Mouse (Mus musculus) liver, embryonic 12.5 days (tissue): Measurements from ENCODE around the gene Mast4. TPM values are rescaled to one million over a fixed set of nuclear protein-coding genes. Genes with fewer than 3 reads are reported as not detected.

ENCODE experiments used
- ATAC-seq: fragments of 200-750 bp; cut with Nextera tagmentation; 2 replicates; pipeline ENCODE4 v1.8.0; 2017; ENCODE audit warnings: moderate number of reproducible peaks, mild to moderate bottlenecking, moderate library complexity
- H3K27ac ChIP-seq: fragments of 300-500 bp; sonication (generic); 2 replicates; pipeline ENCODE4 v1.5.1; 2016; ENCODE audit warnings: mild to moderate bottlenecking
- H3K27me3 ChIP-seq: fragments of 300-500 bp; sonication (generic); replicated peaks from 2 replicates; pipeline ENCODE4 v1.6.1; 2016; ENCODE audit warnings: mild to moderate bottlenecking, moderate library complexity
- H3K36me3 ChIP-seq: fragments of 300-500 bp; sonication (generic); 2 replicates; pipeline ENCODE4 v1.6.1; 2016; ENCODE audit warnings: mild to moderate bottlenecking, moderate library complexity
- H3K4me1 ChIP-seq: fragments of 300-500 bp; sonication (generic); 2 replicates; pipeline ENCODE4 v1.6.1; 2016
- H3K4me2 ChIP-seq: fragments of 300-500 bp; sonication (generic); 2 replicates; pipeline ENCODE4 v1.6.1; 2016; ENCODE audit warnings: mild to moderate bottlenecking, moderate library complexity
- H3K4me3 ChIP-seq: fragments of 300-500 bp; sonication (generic); 2 replicates; pipeline ENCODE4 v1.5.1; 2016; ENCODE audit warnings: mild to moderate bottlenecking, moderate library complexity
- H3K9ac ChIP-seq: fragments of 300-500 bp; sonication (generic); 2 replicates; pipeline ENCODE4 v1.6.1; 2016; ENCODE audit warnings: mild to moderate bottlenecking, moderate library complexity
- H3K9me3 ChIP-seq: fragments of 300-500 bp; sonication (generic); replicated peaks from 2 replicates; pipeline ENCODE4 v1.6.1; 2016; ENCODE audit warnings: mild to moderate bottlenecking, moderate library complexity
- WGBS: fragments of 180-500 bp; shearing (Covaris S2); methylation state at CpG from one replicate; pipeline ENCODE4 v1.1.7; 2016; ENCODE audit not compliant: insufficient replicate concordance; 5-methylcytosine and 5-hydroxymethylcytosine counted together
- polyA plus RNA-seq: library from polyadenylated mRNA; unstranded; fragments of >200 nt; fragmentation: Nextera tagmentation; extraction: Ambion mirVana; gene quantifications from 2 replicates; pipeline ENCODE4 v1.2.1, GENCODE M21; 2016

The Mast4 gene
- polyA plus RNA-seq, 1 experiment from 2014 or later: 4.7 TPM

DNA sequence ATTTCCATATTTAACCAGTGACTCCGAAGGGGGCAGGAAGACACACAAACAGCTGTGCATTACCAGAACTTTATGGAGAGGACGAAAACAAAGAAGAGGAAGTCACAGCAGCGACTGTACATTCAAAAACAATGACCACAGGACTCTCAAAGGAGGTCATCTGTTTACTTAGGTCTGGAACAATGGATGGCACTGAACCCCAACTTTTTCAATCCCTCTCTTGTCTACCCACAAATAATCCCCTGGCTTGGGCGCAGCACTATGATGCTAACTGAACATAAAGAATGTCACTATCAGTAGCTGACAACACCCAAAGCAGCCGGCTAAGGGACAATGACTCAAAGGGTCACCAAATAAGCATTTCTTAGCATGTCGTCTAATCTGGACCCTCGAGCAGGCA is 238.8 kb downstream of the Mast4 start:
- Histone ChIP-seq H3K4me3 (no peak overlapping the region), H3K4me1 (peaks cover 9% of the 10 kb centered on the region), H3K4me2 (no peak overlapping the region), H3K9ac (no peak overlapping the region), H3K27me3 (peaks cover 32% of the 10 kb centered on the region), H3K27ac (no peak overlapping the region), H3K36me3 (no peaks in the 10 kb centered on the region), H3K9me3 (no peaks in the 10 kb centered on the region)
- WGBS: 23% methylated on average over 7 of the region's 7 CpGs
- ATAC-seq: no peak

DNA sequence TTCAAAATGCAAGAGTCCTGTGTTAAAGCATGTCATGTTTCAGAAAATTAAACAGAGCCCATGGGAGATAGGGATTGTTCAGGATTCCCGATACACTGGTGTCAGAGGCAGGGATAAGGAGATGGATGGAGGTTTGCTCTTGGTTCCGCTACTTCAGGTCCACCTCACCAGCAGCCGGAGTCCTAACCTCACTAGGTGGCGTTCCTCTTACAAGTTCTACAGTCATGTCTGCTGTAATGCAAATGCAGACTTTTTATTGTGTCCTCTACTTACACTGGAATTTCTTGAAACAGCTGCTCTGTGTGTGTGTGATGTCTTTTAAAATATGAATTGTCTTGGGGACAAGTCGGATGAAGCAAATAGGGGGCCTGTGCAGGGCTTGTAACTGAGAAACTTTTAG is 239.7 kb downstream of the Mast4 start:
- no peak overlapping the region for H3K4me3 ChIP-seq
- ATAC-seq: no peak
- no peak overlapping the region for H3K27ac ChIP-seq
- no peaks in the 10 kb centered on the region for H3K36me3 ChIP-seq
- H3K4me1 ChIP-seq: peaks cover 9% of the 10 kb centered on the region
- H3K27me3 ChIP-seq: peaks cover 32% of the 10 kb centered on the region
- H3K4me2 ChIP-seq: no peak overlapping the region
- no peaks in the 10 kb centered on the region for H3K9me3 ChIP-seq
- H3K9ac ChIP-seq: no peak overlapping the region
- WGBS: 59% methylated on average over 5 of the region's 5 CpGs

DNA sequence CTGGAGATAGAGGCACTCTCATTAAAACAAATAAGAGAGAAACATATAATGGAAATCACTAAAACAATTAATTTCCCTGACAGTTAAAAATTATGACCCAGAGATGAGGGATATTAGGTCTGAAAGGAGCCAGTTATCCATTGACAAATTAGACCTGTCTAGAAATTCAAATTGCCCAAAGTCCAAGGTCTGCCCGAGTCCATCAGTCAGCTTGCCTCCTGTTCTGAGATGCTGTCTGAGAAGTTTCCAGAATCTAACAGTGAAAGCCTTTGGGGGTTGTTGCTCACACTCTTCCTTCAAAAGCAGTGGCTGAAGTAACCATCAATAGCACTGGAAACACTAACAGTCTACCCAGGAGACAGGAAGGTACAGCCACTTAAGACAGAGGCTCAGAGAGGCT is 240.6 kb downstream of the Mast4 start:
- WGBS: 62% methylated on average over 1 of the region's 1 CpGs
- no peaks in the 10 kb centered on the region for H3K9me3 ChIP-seq
- H3K4me3 ChIP-seq: no peak overlapping the region
- no peak overlapping the region for H3K4me2 ChIP-seq
- H3K36me3 ChIP-seq: no peaks in the 10 kb centered on the region
- no peak for ATAC-seq
- H3K27ac ChIP-seq: no peak overlapping the region
- peaks cover 9% of the 10 kb centered on the region for H3K4me1 ChIP-seq
- H3K27me3 ChIP-seq: peaks cover 32% of the 10 kb centered on the region
- no peak overlapping the region for H3K9ac ChIP-seq

DNA sequence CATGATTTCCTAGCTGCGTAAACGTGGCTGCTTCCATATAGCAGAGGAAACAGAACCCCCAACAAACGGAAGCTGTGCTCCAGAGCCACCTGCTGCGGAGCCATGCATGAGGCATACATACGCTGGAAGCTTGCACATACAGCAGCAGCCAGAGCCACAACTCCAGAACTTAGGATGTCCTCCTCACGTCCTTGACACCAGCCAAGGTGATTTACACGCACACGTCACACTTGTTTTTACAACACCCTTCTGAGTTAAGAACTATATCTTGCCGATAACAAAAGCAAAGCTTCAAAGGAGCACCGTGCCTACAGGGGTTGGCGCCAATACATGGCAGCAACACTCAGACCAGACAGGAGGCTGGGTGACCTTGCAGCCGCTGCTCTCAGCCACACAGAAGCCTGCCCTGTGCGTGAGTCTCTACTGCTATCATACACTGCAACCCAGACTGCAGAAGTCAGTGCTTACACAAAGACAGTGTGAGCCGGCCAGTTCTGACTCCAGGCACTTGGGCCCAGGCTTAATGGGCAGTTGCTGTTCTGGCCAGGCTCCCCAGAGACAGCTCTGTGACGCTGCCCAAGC is 248.7 kb downstream of the Mast4 start:
- ATAC-seq: no peak
- WGBS: 66% methylated on average over 15 of the region's 15 CpGs

DNA sequence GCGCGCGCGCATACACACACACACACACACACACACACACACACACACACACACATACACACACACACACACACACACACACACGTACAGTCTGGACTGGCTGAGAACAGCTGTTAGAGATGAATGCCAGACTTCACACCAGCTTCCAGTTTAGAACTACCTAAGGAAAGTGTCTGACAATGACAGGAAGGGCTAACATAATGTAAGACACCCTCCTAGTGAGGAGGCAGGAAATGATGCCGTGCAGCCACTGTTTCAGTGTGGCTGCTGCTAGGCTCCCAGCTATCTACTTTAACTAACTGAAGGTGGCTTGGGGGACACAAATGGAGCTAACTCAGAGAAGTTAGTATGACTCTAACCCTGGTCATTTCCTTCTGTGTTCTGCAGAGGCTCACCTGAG is 251.4 kb downstream of the Mast4 start:
- Histone ChIP-seq H3K9me3 (no peaks in the 10 kb centered on the region), H3K4me2 (no peak overlapping the region), H3K9ac (no peak overlapping the region), H3K4me1 (0 out of 2 replicates have a peak, but pooled peaks cover 3% of the 10 kb centered on the region), H3K27me3 (no peaks in the 10 kb centered on the region), H3K27ac (no peak overlapping the region), H3K36me3 (no peaks in the 10 kb centered on the region), H3K4me3 (no peak overlapping the region)
- WGBS: 21% methylated on average over 2 of the region's 6 CpGs
- no peak for ATAC-seq

More for the DNA sequence above, 248.7 kb downstream of the Mast4 start:
- no peak overlapping the region for H3K4me3 ChIP-seq
- no peak overlapping the region for H3K27ac ChIP-seq
- no peaks in the 10 kb centered on the region for H3K36me3 ChIP-seq
- H3K4me2 ChIP-seq: no peak overlapping the region
- H3K9ac ChIP-seq: no peak overlapping the region
- H3K4me1 ChIP-seq: no peaks in the 10 kb centered on the region
- H3K9me3 ChIP-seq: no peaks in the 10 kb centered on the region
- no peaks in the 10 kb centered on the region for H3K27me3 ChIP-seq

DNA sequence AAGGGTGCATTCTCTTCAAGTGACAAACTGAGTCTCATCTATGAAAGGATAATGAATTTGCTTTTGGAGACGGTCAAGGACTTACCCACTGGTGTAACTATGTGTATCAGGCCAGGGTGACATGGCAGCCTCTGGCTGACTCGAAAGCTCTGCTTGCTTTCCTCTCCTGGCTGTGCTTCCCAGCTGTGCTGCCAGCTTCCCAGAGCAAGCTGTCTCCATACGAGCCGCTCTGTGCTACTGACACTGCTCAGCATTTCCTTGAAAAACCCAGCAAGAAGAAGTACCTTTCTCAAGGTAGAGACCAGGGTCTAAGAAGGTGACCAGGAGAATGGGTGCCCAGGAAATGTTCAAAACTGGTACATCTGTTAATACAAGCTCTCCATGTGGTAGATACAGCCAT is 254.5 kb downstream of the Mast4 start:
- H3K4me1 ChIP-seq: 0 out of 2 replicates have a peak, but pooled peaks cover 3% of the 10 kb centered on the region
- ATAC-seq: no peak
- no peak overlapping the region for H3K9ac ChIP-seq
- H3K4me3 ChIP-seq: no peak overlapping the region
- WGBS: 63% methylated on average over 4 of the region's 4 CpGs
- no peak overlapping the region for H3K4me2 ChIP-seq
- H3K9me3 ChIP-seq: no peaks in the 10 kb centered on the region
- no peaks in the 10 kb centered on the region for H3K36me3 ChIP-seq
- H3K27me3 ChIP-seq: no peaks in the 10 kb centered on the region
- no peak overlapping the region for H3K27ac ChIP-seq

DNA sequence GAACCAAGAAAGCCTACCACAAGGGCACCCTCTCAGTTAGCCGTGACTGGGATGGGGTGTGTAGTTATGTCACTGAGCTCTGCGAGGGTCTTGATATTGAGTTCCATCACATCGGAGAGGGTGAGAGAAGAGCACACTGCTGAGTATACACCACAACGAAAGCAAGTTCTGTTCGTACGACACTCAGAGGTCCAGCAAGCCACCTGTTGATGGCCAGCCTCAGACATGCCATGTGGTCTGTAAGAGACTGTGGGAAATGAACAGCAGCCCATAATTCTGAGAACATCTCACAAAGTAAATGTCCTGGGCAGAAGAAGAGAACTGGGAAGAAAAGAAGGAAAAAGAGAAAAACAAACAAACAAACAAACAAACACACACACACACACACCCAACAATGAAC is 255.5 kb downstream of the Mast4 start:
- H3K4me3 ChIP-seq: no peak overlapping the region
- no peak overlapping the region for H3K4me2 ChIP-seq
- no peaks in the 10 kb centered on the region for H3K27me3 ChIP-seq
- H3K9me3 ChIP-seq: no peaks in the 10 kb centered on the region
- no peak overlapping the region for H3K9ac ChIP-seq
- no peaks in the 10 kb centered on the region for H3K36me3 ChIP-seq
- no peak for ATAC-seq
- H3K4me1 ChIP-seq: 0 out of 2 replicates have a peak, but pooled peaks cover 3% of the 10 kb centered on the region
- 84% methylated on average over 6 of the region's 6 CpGs for WGBS
- no peak overlapping the region for H3K27ac ChIP-seq

DNA sequence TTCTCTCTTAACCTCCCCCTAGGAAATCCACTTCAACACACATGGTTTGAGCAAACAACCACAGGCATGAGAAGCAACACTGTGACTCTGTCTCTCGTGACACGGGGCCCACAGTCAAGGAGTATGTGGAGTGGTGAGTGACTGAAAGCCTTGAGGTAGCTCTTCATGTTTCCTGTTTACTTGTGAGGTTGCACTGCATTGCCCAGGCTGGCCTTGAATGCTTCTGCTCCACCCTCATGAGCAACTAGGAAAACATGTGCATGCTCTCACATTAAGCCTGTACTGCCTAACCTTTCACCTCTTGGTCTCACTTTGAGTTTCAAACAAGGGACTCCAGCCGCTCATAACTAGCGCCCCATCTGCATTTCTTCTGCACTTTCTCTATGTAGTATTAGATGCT is 260.8 kb downstream of the Mast4 start:
- Histone ChIP-seq H3K27me3 (no peaks in the 10 kb centered on the region), H3K27ac (no peak overlapping the region), H3K4me1 (no peaks in the 10 kb centered on the region), H3K36me3 (no peaks in the 10 kb centered on the region), H3K4me3 (no peak overlapping the region), H3K4me2 (no peak overlapping the region), H3K9ac (no peak overlapping the region), H3K9me3 (no peaks in the 10 kb centered on the region)
- 59% methylated on average over 4 of the region's 4 CpGs for WGBS
- ATAC-seq: no peak

DNA sequence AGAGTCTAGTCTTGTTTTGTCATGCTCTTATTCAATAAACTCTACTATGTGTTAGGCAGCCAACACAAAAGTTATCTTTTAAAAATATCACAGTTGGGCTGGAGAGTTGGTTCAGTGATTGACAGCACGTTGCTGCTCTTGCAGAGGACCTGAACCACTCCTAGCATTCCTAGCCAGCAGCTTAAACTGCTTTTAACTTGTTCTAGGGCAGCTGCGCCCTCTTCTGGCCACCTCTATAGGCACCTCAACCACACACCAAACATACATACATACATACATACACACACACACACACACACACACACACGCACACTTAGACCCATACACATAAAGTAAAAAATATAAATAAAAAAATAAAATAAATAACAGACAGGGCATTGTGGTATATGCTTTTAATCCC is 262.5 kb downstream of the Mast4 start:
- H3K27ac ChIP-seq: no peak overlapping the region
- 50% methylated on average over 3 of the region's 3 CpGs for WGBS
- H3K4me1 ChIP-seq: no peaks in the 10 kb centered on the region

DNA sequence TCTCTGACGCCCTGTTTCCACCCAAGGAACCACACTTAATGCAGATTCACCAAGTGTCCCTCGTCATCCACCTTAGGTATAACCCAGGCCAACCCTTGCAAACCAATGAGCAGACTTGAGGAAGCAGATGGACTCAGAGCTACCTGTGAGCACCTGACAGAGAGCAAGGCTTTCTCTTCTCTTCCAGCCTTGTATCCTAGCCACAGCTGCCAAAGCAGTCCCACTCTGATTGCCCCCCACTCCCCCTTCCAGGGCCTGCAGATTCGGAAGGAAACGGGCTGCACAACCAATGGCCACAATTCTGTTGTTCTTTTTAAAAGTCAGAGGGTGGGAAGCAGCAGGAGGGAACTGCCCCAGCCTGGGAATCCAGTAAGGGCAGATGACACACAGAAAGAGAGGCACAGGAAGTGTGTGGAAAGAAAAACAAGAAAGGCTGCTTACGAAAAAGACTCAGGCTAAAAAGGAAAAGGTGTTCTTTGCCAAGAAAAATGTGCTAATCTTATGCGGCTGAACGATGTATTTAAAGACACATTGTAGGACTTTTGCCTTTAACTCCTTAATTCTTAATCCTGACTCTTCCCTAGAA is 266.6 kb downstream of the Mast4 start:
- 44% methylated on average over 7 of the region's 7 CpGs for WGBS
- Histone ChIP-seq H3K9me3 (no peaks in the 10 kb centered on the region), H3K4me2 (no peak overlapping the region), H3K27ac (no peak overlapping the region), H3K4me1 (no peaks in the 10 kb centered on the region), H3K27me3 (no peaks in the 10 kb centered on the region), H3K9ac (no peak overlapping the region), H3K4me3 (no peak overlapping the region), H3K36me3 (no peaks in the 10 kb centered on the region)
- no peak for ATAC-seq

More for the DNA sequence above, 262.5 kb downstream of the Mast4 start:
- H3K4me2 ChIP-seq: no peak overlapping the region
- no peaks in the 10 kb centered on the region for H3K27me3 ChIP-seq
- no peak overlapping the region for H3K9ac ChIP-seq
- no peaks in the 10 kb centered on the region for H3K36me3 ChIP-seq
- no peaks in the 10 kb centered on the region for H3K9me3 ChIP-seq
- no peak overlapping the region for H3K4me3 ChIP-seq
- no peak for ATAC-seq

DNA sequence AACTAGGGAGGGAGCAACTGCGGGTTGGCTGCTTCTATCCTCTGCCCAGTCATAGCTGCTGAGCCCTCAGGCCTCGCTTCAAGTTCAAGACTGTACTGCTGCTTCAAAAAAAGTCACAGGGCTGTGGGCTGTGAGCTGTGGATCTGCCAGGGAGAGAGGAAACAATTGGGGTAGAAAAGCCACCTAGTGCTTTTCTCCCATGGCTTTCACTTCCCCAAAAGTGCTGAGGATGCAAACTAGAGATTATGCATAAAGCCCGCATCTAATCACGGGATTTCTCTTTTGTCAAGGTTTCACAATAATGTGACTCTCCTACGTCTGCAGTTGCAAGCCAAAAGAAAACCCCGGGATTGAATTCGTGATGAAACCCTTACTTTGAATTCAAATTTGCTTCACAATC is 268.9 kb downstream of the Mast4 start:
- no peaks in the 10 kb centered on the region for H3K4me1 ChIP-seq
- no peak overlapping the region for H3K27ac ChIP-seq
- ATAC-seq: no peak
- H3K4me3 ChIP-seq: no peak overlapping the region
- no peaks in the 10 kb centered on the region for H3K27me3 ChIP-seq
- H3K9me3 ChIP-seq: no peaks in the 10 kb centered on the region
- no peak overlapping the region for H3K4me2 ChIP-seq
- no peaks in the 10 kb centered on the region for H3K36me3 ChIP-seq
- WGBS: 35% methylated on average over 7 of the region's 7 CpGs
- no peak overlapping the region for H3K9ac ChIP-seq

DNA sequence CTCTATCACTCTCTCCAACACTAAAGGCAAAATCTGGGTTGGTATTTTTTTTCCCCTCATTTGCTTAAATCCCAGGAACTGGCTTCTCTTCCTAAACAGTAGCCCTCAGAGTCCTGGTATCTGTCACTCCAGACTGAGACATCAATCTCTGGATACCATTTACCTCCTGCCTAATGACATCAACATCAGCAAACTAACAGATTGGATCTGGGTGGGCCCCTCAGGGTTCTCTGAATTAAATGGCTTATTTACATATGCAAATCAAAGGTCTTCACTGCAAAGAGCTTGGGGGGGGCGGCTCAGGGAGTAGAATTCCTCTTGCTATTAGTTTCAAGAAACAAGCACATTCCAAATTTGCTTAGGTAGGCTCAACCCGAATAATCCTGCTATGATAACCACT is 272.6 kb downstream of the Mast4 start:
- H3K4me2 ChIP-seq: no peak overlapping the region
- H3K36me3 ChIP-seq: no peaks in the 10 kb centered on the region
- ATAC-seq: no peak
- H3K4me3 ChIP-seq: no peak overlapping the region
- WGBS: 62% methylated on average over 2 of the region's 2 CpGs
- H3K9ac ChIP-seq: no peak overlapping the region
- no peaks in the 10 kb centered on the region for H3K27me3 ChIP-seq
- H3K27ac ChIP-seq: no peak overlapping the region
- no peaks in the 10 kb centered on the region for H3K9me3 ChIP-seq
- no peaks in the 10 kb centered on the region for H3K4me1 ChIP-seq
